Mouse (Mus musculus) frontal cortex, adult (tissue): ENCODE measurements at regions not wholly inside any gene's neighbourhood (a gene's known extent, or its start where the extent isn't known, plus 50 kb on each side); places are given as distances from the start of the nearest gene placed in this dataset.

Experiments
- ATAC-seq: cut with Nextera tagmentation; 2 replicates; pipeline ENCODE4 v1.9.2; 2017; ENCODE audit warnings: mild to moderate bottlenecking, moderate library complexity, mixed read lengths; ENCODE audit not compliant: low TSS enrichment

GRCm38 (mm10) chr6:103312149-103312548 is 198.2 kb upstream of the Chl1 start:
- ATAC-seq = no peak

DNA sequence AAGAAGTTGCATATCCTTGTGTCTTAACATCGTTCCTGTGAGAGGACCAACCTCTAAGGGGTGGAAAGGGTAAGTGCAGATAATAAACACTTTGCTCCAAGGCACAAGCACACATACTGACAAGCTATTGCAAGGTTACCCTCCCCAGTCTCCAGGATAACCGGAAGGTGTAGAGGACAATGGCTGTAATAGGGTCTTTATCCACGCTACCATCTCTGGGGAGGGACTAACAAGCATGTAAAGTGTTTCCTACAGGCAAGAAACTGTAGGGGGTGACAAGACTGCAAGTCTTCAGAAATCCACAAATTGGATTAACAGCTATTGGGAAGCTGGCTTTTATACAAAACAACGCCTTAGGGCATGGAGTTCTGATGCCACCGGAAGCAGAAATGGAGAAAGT is 197.5 kb upstream of the Chl1 start:
- ATAC-seq = no peak

- ATAC-seq = no peak
Observed at GRCm38 (mm10) chr6:103318081-103318480, 192.3 kb upstream of the Chl1 start.

DNA sequence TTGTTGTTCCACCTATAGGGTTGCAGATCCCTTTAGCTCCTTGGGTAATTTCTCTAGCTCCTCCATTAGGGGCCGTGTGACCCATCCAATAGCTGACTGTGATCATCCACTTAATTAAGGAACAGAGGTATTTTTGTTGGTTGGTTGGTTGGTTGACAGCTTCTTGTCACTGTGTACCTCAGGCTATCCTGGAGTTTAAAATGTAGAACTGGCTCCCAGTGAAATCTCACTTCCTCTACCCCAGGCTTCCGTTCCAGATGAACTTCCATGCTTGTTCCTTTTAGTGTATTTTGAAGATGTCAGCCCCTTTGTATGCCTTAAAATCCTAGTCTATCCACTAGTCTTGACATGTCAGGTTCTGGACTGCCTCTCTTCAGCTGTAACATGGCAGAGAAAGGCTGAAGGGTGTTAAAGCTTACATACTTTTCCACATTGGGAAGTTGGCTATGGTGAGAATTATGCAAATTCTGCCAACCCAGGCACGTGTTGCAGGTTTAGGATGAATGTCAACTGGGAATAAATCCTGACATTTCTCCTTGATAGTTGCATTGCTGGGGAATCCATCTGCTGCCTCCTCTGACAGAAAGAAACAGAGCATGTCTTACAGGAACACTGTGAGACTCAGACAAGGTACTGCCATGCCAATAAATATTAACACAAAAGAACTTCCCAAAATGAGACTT is 191.6 kb upstream of the Chl1 start:
- no peak for ATAC-seq

- ATAC-seq = no peak
Observed at GRCm38 (mm10) chr6:103319964-103320363, 190.4 kb upstream of the Chl1 start.

DNA sequence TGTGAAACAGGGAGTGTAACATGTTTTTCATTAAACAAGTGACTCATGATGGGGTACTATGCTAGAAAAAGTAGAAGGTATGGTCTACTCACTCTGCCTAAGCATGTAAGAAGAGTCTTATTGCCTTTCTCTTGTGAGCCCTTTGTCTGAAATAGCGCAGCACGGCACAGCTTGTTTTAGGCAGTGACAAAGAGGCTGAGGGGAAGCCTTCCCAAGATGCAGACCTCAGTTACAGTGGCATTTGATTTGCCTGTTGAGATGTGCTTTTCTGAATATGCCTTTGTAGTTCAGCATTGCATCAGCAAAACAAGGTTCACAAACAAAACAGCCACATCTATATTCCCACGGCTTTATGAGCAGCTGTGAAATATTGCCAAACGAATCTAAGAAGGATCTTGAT is 189.8 kb upstream of the Chl1 start:
- ATAC-seq = no peak

DNA sequence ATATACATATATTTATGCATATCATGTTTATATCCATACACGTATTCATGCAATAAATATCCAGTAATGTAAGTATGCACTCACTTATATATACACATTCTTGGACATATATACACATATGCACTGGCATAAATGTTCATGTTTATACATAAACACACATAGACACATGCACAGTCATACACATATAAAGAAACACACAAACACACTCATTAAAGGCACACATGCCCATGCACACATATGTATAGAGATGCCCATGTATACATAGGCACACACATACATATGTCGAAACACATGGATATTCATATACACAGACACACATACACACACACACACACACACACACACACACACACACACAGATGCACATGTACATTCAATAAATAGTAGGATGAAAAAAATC is 189.3 kb upstream of the Chl1 start:
- ATAC-seq = no peak

- ATAC-seq = no peak
Observed at GRCm38 (mm10) chr6:103322442-103322841, 187.9 kb upstream of the Chl1 start.

- ATAC-seq = no peak
Observed at GRCm38 (mm10) chr6:103335683-103336082, 174.7 kb upstream of the Chl1 start.

GRCm38 (mm10) chr6:103339961-103340732 is 170.2 kb upstream of the Chl1 start:
- no peak for ATAC-seq

GRCm38 (mm10) chr6:103343515-103343914 is 166.9 kb upstream of the Chl1 start:
- ATAC-seq = no peak

GRCm38 (mm10) chr6:103344413-103344812 is 166.0 kb upstream of the Chl1 start:
- ATAC-seq = no peak

- no peak for ATAC-seq
Observed at GRCm38 (mm10) chr6:103345195-103345594, 165.2 kb upstream of the Chl1 start.

DNA sequence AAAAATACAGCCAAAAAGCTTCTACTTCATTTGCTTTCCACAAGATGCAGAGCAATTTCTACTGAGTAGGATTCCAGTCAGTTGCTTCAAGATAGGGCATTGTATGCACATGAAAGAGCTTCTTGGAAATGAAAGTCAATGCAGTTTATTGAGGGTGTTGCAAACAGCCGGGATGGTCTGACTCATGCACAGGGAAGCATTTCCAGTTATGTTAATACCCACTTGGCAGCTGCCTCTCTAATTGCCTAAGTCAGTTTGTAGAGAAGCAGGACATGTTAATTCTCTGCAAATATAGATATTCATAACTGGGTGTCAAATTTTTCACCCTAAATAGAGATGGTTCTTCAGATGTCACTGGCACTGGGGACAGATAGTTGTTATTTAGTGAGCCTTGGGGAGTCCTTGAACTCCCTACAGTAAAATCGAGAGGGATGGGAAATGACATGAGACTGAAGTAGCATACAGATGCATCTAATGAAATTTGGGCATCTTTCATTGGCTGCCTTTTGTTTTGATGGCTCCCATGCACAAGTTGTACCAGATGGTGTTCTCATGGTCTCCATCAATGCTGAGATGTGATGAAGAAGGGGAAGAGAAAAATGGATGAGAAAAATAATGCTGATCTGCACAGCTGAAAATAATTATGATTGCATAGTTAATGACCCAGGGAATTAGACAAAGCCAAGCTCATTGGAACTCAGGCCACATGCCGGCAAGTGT is 157.8 kb upstream of the Chl1 start:
- ATAC-seq = peak; percentile 96

GRCm38 (mm10) chr6:103353346-103353745 is 157.0 kb upstream of the Chl1 start:
- no peak for ATAC-seq

DNA sequence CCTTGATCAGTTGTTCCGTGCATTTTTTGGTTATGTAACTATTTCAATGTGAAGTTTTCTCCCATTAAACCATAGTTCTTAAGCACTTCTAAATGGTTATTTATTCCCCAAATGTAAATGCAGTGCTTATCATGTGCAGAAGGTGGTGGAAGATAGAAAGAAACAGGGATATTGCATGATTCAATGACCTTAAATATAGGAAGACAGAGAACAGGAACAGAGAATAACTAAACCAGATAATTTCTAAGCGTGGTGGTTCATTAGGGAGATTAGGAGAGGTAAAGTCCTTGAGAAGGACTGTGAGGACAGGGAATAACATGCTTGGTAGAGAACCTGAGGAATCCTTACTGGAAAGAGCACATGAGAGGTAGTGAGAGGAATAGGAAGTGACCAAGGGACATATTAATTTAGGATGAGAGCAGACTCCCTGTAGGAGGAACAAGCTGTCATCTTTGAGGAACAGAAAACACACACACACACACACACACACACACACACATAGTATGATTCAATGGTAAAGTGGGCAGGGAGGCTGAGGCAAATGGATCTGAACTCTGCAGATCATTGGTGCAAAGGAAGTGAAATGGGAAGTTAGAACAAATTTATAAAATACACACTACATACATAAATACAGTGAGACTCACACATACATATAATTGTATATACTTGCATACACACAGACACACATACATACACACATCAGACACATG is 143.4 kb upstream of the Chl1 start:
- ATAC-seq = no peak

- ATAC-seq = no peak
Observed at GRCm38 (mm10) chr6:103374956-103375355, 135.4 kb upstream of the Chl1 start.

DNA sequence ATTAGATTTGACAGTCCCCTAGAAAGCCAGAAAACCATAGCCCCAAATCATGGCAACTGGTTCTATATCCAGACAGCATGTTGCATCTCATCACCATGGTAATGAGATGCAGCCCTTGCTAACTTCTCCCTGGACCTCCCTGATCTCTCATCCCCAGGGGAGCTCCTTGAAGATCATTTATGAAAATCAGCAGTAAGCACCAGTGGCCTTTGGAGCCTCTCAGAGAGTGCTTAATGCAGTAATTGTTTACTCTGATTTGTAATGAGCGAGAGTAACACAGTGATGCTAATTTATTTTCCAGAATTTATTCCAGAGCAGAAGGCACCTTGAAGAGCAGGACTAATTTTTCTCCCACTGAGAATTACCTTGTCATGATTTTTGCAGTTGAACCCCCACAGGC is 133.1 kb upstream of the Chl1 start:
- ATAC-seq = no peak

DNA sequence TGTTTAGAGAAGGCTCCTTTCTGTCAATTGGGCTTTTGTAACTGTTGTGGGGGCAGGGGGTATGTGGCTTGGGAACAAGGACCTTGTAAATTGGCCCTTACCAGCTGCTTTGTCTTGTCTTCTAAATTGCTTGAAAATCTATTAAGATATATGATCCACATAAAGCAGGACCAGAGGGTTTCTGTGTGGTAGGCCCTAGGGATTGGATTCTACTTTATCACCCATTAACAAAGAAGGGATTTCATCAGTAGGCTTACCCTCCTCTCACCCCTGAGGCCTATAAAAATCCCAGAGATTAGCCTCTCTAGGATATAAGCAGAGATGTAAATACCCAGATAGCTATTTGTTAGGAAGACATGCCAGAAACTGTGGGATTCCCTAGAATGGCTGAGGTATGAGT is 132.3 kb upstream of the Chl1 start:
- no peak for ATAC-seq

DNA sequence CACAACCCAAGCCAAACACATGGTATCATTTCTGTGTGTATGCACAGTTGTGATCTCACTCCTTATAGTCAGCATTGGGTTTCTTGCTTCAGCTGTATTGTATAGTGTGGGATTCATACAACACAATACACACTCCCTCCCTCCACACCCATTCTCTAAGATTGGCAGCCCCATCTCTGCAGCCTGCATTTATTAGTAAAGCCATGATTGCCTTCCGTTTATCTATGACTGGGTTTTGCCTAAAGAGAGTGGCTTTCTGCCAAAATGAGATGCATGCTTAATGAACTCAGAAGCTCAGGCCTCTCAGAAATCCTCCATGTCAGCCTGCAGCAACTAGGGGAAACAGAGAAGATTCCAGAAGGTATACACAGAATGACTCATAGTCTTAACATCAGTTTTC is 129.4 kb upstream of the Chl1 start:
- no peak for ATAC-seq

DNA sequence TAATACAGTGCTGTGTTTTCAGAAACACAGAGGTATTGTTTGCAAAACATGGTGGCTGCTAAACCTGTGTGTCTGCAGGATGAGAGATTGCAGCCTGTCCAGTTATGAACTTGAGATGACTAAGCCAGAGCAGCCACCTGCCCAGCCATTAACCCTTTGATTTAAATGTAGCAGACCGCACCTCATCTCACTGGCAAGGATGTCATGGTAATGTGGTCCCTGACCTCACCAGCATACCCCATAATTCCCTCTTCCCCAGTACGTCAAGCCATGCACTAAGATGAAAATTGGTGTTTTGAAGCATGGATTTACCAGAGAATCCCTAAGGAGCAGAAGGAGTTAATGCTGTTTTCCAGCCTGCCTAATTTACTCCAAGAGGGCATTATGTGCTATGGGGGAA is 128.5 kb upstream of the Chl1 start:
- ATAC-seq = no peak

DNA sequence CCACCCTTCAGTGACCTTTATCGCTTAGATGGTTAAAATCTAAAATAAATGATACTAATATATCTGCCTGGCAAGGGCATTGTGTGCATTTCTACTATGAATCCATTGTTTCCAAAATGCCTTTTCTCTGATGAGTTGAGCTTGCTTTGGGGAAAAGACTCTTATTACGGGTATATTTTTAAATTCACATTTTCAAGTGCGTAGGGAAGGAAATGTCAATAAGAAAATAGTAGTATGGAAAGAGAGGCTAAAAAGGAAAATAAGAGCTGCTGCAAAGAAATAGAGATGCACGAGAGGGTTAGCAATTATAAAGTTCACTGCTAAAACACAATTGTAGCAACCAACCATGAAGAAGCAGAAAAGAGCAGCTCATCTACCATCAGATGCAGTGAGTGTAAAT is 123.8 kb upstream of the Chl1 start:
- no peak for ATAC-seq
